Mouse (Mus musculus): ENCODE results near the gene Cfap58.

GRCm38 (mm10) chr19:47893092-47893491 lies 44.4 kb upstream of the Cfap58 start:
- TF ChIP-seq CTCF (IDR thresholded peaks at IDR 0.05; ENCODE audit: control insufficient read depth, insufficient read depth, low read length), result no peak
- no peak for TF ChIP-seq POLR2A (IDR thresholded peaks at IDR 0.05; ENCODE audit: borderline replicate concordance, control insufficient read depth, low read depth, low read length)
